Mouse (Mus musculus) limb, embryonic 13.5 days (tissue): ENCODE data around the gene Mrpl45. TPM values are rescaled to one million over a fixed set of nuclear protein-coding genes. Genes with fewer than 3 reads are reported as not detected.
"Not testable (repeated sequence)": the region's sequence is repeated elsewhere in the genome, so short reads cannot be mapped to it uniquely, and the experiment has no call there.

ENCODE experiments used
- ATAC-seq: fragments of 200-750 bp; cut with Nextera tagmentation; 2 replicates; pipeline ENCODE4 v1.8.0; 2017; ENCODE audit warnings: low read depth, moderate number of reproducible peaks, moderate TSS enrichment; ENCODE audit not compliant: low FRiP score
- H3K27ac ChIP-seq: fragments of 300-500 bp; sonication (generic); 2 replicates; pipeline ENCODE4 v1.5.1; 2015; ENCODE audit warnings: inconsistent platforms, mild to moderate bottlenecking, moderate library complexity
- H3K27me3 ChIP-seq: fragments of 300-500 bp; sonication (generic); 2 replicates; pipeline ENCODE4 v1.6.1; 2015; ENCODE audit warnings: mild to moderate bottlenecking, inconsistent platforms
- H3K36me3 ChIP-seq: fragments of 300-500 bp; sonication (generic); 2 replicates; pipeline ENCODE4 v1.6.1; 2015; ENCODE audit warnings: inconsistent platforms, mild to moderate bottlenecking, moderate library complexity
- H3K4me1 ChIP-seq: fragments of 300-500 bp; sonication (generic); 2 replicates; pipeline ENCODE4 v1.6.1; 2015; ENCODE audit warnings: inconsistent platforms
- H3K4me2 ChIP-seq: fragments of 300-500 bp; sonication (generic); replicated peaks from 2 replicates; pipeline ENCODE4 v1.6.1; 2015; ENCODE audit warnings: inconsistent platforms, mild to moderate bottlenecking, moderate library complexity
- H3K4me3 ChIP-seq: fragments of 300-500 bp; sonication (generic); 2 replicates; pipeline ENCODE4 v1.5.1; 2015; ENCODE audit warnings: moderate library complexity, mild to moderate bottlenecking, inconsistent platforms
- H3K9ac ChIP-seq: fragments of 300-500 bp; sonication (generic); 2 replicates; pipeline ENCODE4 v1.6.1; 2015; ENCODE audit warnings: mild to moderate bottlenecking, inconsistent platforms
- H3K9me3 ChIP-seq: fragments of 300-500 bp; sonication (generic); 2 replicates; pipeline ENCODE4 v1.6.1; 2016; ENCODE audit warnings: inconsistent platforms
- WGBS: fragments of 180-500 bp; shearing (Covaris S2); methylation state at CpG from one replicate; pipeline ENCODE4 v1.1.7; 2015; 5-methylcytosine and 5-hydroxymethylcytosine counted together
- polyA plus RNA-seq: library from polyadenylated mRNA; unstranded; fragments of >200 nt; fragmentation: Nextera tagmentation; extraction: Ambion mirVana; gene quantifications from 2 replicates; pipeline ENCODE4 v1.2.1, GENCODE M21; 2015

Mrpl45 gene
- polyA plus RNA-seq, 1 experiment from 2014 or later, result 45.8 TPM

- ATAC-seq, result no peak
- Histone ChIP-seq H3K27me3 (no peaks in the 10 kb centered on the region), H3K9me3 (no peaks in the 10 kb centered on the region), H3K9ac (no peak overlapping the region), H3K4me3 (no peak overlapping the region), H3K4me1 (peaks cover 7% of the 10 kb centered on the region), H3K27ac (no peak overlapping the region), H3K36me3 (peaks cover 62% of the 10 kb centered on the region), H3K4me2 (no peak overlapping the region)
- 93% methylated on average over 8 of the region's 8 CpGs for WGBS
Measured at GRCm38 (mm10) chr11:97321197-97321596, 5.7 kb downstream of the Mrpl45 start.

- H3K4me2 ChIP-seq, H3K9ac ChIP-seq, H3K9me3 ChIP-seq, H3K4me3 ChIP-seq, H3K27ac ChIP-seq, H3K27me3 ChIP-seq, H3K4me1 ChIP-seq, ATAC-seq: not testable (repeated sequence)
- H3K36me3 ChIP-seq, result peaks cover 70% of the 10 kb centered on the region
- WGBS, result 84% methylated on average over 8 of the region's 8 CpGs
Measured at GRCm38 (mm10) chr11:97321894-97322600, 6.5 kb downstream of the Mrpl45 start.

GRCm38 (mm10) chr11:97325224-97325623 is 9.7 kb downstream of the Mrpl45 start:
- H3K9ac ChIP-seq, result no peak overlapping the region
- no peaks in the 10 kb centered on the region for H3K9me3 ChIP-seq
- H3K36me3 ChIP-seq, result peaks cover 85% of the 10 kb centered on the region
- no peaks in the 10 kb centered on the region for H3K27me3 ChIP-seq
- no peaks in the 10 kb centered on the region for H3K4me1 ChIP-seq
- no peak for ATAC-seq
- H3K4me3 ChIP-seq, result no peak overlapping the region
- no peak overlapping the region for H3K4me2 ChIP-seq
- WGBS, result 83% methylated on average over 1 of the region's 1 CpGs
- no peak overlapping the region for H3K27ac ChIP-seq

- Histone ChIP-seq H3K36me3 (peaks cover 75% of the 10 kb centered on the region), H3K4me3 (no peak overlapping the region)
- WGBS, result 32% methylated on average over 9 of the region's 9 CpGs
Measured at GRCm38 (mm10) chr11:97328148-97328547, 12.6 kb downstream of the Mrpl45 start.

DNA sequence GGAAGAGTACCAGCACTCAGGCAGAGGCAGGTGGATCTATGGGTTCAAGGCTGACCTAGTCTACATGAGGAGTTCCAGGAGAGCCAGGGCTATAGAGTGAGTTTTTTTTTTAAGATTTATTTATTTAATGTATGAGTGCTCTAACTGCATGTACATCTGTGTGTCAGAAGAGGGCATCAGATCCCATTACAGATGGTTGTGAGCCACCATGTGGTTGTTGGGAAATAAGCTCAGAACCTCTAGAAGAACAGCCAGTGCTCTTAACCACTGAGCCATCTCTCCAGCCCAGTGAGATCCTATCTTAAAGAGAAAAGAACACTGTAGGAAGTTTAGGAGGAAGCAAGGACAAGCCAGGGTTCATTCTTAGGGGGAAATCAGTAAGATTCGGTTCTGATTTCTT is 14.8 kb downstream of the Mrpl45 start:
- Histone ChIP-seq H3K4me1 (peaks cover 7% of the 10 kb centered on the region; the same call in 1 of the 2 replicates), H3K36me3 (peaks cover 56% of the 10 kb centered on the region), H3K9me3 (no peaks in the 10 kb centered on the region), H3K27ac (no peak overlapping the region), H3K27me3 (0 out of 2 replicates have a peak, but pooled peaks cover under 1% of the 10 kb centered on the region), H3K4me3 (no peak overlapping the region), H3K4me2 (no peak overlapping the region), H3K9ac (no peak overlapping the region)
- no peak for ATAC-seq
- 95% methylated on average over 1 of the region's 1 CpGs for WGBS

More at GRCm38 (mm10) chr11:97328148-97328547, 12.6 kb downstream of the Mrpl45 start:
- no peak overlapping the region for H3K27ac ChIP-seq
- no peak overlapping the region for H3K4me2 ChIP-seq
- no peak overlapping the region for H3K9ac ChIP-seq
- H3K27me3 ChIP-seq, result no peaks in the 10 kb centered on the region
- H3K9me3 ChIP-seq, result no peaks in the 10 kb centered on the region
- H3K4me1 ChIP-seq, result peaks cover 7% of the 10 kb centered on the region; the same call in 1 of the 2 replicates
- 0 out of 2 replicates have a peak, but pooled peaks have one; percentile 32 for ATAC-seq

DNA sequence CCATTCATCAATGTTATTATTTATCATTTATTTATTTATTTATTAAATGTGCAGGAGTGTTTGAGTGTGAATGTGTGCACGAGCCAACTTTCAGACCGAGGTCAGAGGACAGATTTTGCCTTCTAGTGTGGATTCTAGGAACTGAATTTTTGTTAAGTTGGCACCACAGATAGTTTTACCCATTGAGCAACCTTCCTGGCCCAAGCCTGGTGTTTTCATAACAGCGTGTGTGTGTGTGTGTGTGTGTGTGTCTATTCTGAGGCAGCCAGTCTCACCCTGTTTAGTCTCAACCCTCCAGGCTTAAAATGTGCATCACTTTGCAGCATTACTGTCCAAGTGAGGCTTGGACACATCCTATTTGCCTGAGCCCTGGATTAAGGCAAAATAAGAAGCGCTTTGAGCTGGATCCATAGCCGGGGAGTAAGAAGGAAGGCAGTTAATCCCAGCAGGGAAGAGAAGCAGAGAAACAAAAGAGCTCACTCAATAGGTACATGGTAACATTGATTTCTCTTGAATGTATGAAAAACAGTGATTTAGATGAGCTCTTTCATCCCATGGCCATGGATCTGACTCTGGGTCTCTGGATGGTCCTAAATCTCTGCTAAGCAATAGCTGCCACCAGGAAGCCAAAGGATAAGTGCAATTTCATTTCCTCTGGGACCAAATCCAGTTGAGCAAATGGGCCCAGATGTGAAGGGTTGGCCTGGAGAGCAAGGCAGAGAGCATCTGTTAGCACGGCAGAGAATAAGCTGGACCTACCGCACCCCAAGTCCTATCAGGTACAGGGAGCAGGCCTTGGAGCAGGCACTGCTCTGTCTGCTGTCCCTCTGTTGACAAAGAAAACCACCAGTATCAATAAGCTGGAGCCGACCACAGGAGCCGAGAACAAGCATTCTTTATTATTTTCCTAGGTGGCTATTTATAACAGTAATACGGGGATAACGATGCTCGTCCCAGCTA is 16.0 kb downstream of the Mrpl45 start:
- Histone ChIP-seq H3K9ac (no peak overlapping the region), H3K27me3 (0 out of 2 replicates have a peak, but pooled peaks cover 2% of the 10 kb centered on the region), H3K27ac (no peak overlapping the region; the same call in 1 of the 2 replicates), H3K9me3 (no peaks in the 10 kb centered on the region), H3K4me3 (no peak overlapping the region), H3K4me1 (peaks cover 12% of the 10 kb centered on the region), H3K36me3 (peaks cover 44% of the 10 kb centered on the region), H3K4me2 (no peak overlapping the region)
- 75% methylated on average over 12 of the region's 12 CpGs for WGBS
- no peak for ATAC-seq

DNA sequence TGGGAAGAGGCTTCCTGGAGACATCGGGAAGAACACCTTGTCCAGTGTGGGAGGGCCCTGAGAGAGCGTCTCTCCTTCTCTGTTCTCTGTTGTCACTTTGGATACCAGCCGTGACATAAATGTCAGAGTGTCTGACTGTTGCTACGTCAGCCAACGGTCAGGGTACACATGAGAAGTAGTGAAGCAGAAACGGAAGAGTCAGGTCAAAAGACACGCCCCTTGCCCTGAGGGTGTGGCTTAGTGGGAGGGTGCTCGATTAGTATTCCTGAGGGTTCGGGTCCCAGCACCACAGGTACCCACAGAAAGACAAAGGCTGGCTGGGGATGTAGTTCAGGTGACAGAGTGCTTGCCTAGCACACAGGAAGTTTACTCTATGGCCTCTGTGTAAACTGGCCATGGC is 17.5 kb downstream of the Mrpl45 start:
- H3K9me3 ChIP-seq, result no peaks in the 10 kb centered on the region
- no peak overlapping the region for H3K4me3 ChIP-seq
- WGBS, result 57% methylated on average over 9 of the region's 9 CpGs
- no peak overlapping the region for H3K9ac ChIP-seq
- H3K27ac ChIP-seq, result no peak overlapping the region
- ATAC-seq, result no peak
- peaks cover 10% of the 10 kb centered on the region for H3K27me3 ChIP-seq
- peaks cover 20% of the 10 kb centered on the region for H3K4me1 ChIP-seq
- H3K36me3 ChIP-seq, result peaks cover 31% of the 10 kb centered on the region
- H3K4me2 ChIP-seq, result no peak overlapping the region

- H3K36me3 ChIP-seq, result peaks cover 23% of the 10 kb centered on the region
- ATAC-seq, result no peak
- H3K9ac ChIP-seq, result no peak overlapping the region
- peaks cover 28% of the 10 kb centered on the region for H3K4me1 ChIP-seq
- no peak overlapping the region for H3K27ac ChIP-seq
- no peaks in the 10 kb centered on the region for H3K9me3 ChIP-seq
- no peak overlapping the region for H3K4me2 ChIP-seq
- 51% methylated on average over 1 of the region's 1 CpGs for WGBS
- H3K4me3 ChIP-seq, result no peak overlapping the region
- peaks cover 15% of the 10 kb centered on the region for H3K27me3 ChIP-seq
Measured at GRCm38 (mm10) chr11:97333896-97334295, 18.4 kb downstream of the Mrpl45 start.

GRCm38 (mm10) chr11:97334400-97334799 is 18.9 kb downstream of the Mrpl45 start:
- ATAC-seq, result no peak
- Histone ChIP-seq H3K27ac (no peak overlapping the region), H3K27me3 (peaks cover 15% of the 10 kb centered on the region), H3K9me3 (no peaks in the 10 kb centered on the region), H3K4me3 (no peak overlapping the region), H3K9ac (no peak overlapping the region), H3K4me1 (peaks cover 31% of the 10 kb centered on the region), H3K4me2 (no peak overlapping the region), H3K36me3 (peaks cover 17% of the 10 kb centered on the region)
- WGBS, result 88% methylated on average over 9 of the region's 9 CpGs

GRCm38 (mm10) chr11:97336238-97336637 is 20.7 kb downstream of the Mrpl45 start:
- Histone ChIP-seq H3K4me1 (peaks cover 31% of the 10 kb centered on the region), H3K36me3 (peaks cover 5% of the 10 kb centered on the region; the same call in 1 of the 2 replicates), H3K4me2 (0 out of 2 replicates have a peak overlapping the region, but pooled peaks have one; percentile 9), H3K4me3 (no peak overlapping the region), H3K9me3 (no peaks in the 10 kb centered on the region), H3K27ac (no peak overlapping the region), H3K27me3 (peaks cover 15% of the 10 kb centered on the region), H3K9ac (0 out of 2 replicates have a peak overlapping the region, but pooled peaks have one; percentile 31)
- 46% methylated on average over 6 of the region's 6 CpGs for WGBS
- no peak for ATAC-seq

DNA sequence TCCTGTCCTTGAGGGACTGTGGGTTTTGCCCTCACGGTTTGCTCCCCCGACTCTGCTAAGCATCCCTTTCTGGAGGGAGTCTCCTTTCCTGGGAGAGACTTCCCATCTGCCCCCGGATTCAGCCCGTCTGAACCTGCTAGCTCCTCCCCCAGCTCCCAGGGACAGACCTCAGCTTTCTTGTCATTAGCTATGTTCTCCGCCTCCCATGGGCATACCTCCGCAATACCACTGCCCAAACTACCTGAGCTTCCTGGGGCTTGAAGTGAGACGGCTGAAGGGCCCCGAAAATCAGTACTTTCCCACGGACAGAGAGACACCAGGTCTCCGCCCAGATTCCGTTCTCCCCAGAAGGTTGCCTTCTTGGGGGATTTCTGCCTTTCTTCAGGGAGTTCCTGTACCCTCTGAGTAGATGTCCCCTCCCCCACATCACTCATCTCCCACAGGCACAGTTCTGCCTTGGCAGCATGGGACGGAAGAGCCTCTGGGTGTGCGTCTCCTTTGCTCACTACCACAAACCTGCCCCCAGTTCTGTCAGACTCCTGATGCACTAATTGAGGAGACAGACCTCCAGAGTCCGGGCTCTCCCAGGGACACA is 21.3 kb downstream of the Mrpl45 start:
- no peak for ATAC-seq
- 67% methylated on average over 14 of the region's 14 CpGs for WGBS

More for the DNA sequence above, 21.3 kb downstream of the Mrpl45 start:
- no peak overlapping the region for H3K27ac ChIP-seq
- H3K4me2 ChIP-seq, result no peak overlapping the region
- H3K27me3 ChIP-seq, result peaks cover 15% of the 10 kb centered on the region
- no peaks in the 10 kb centered on the region; the same call in 1 of the 2 replicates for H3K36me3 ChIP-seq
- no peak overlapping the region for H3K9ac ChIP-seq
- no peak overlapping the region for H3K4me3 ChIP-seq
- no peaks in the 10 kb centered on the region for H3K9me3 ChIP-seq
- peaks cover 29% of the 10 kb centered on the region for H3K4me1 ChIP-seq
